Mouse (Mus musculus) heart, embryonic 11.5 days (tissue): ENCODE data around the gene Gm28171. TPM values are rescaled to one million over a fixed set of nuclear protein-coding genes. Genes with fewer than 3 reads are reported as not detected.
"Not testable (repeated sequence)": the region's sequence is repeated elsewhere in the genome, so short reads cannot be mapped to it uniquely, and the experiment has no call there.

ENCODE experiments used
- ATAC-seq: fragments of 200-750 bp; cut with Nextera tagmentation; replicated peaks from 2 replicates; pipeline ENCODE4 v1.8.0; 2017; ENCODE audit warnings: moderate library complexity; ENCODE audit not compliant: insufficient number of reproducible peaks, low FRiP score, low TSS enrichment
- H3K27ac ChIP-seq: fragments of 300-500 bp; sonication (generic); 2 replicates; pipeline ENCODE4 v1.5.1; 2014; ENCODE audit warnings: mild to moderate bottlenecking, low read depth, low read length
- H3K27me3 ChIP-seq: fragments of 300-500 bp; sonication (generic); 2 replicates; pipeline ENCODE4 v1.6.1; 2014; ENCODE audit warnings: mild to moderate bottlenecking, low read length, mixed read lengths; ENCODE audit not compliant: control insufficient read depth, insufficient read depth
- H3K36me3 ChIP-seq: fragments of 300-500 bp; sonication (generic); 2 replicates; pipeline ENCODE4 v1.6.1; 2014; ENCODE audit warnings: mild to moderate bottlenecking, low read length, moderate library complexity, mixed read lengths; ENCODE audit not compliant: control insufficient read depth, insufficient read depth
- H3K4me1 ChIP-seq: fragments of 300-500 bp; sonication (generic); 2 replicates; pipeline ENCODE4 v1.6.1; 2014; ENCODE audit warnings: low read length; ENCODE audit not compliant: control insufficient read depth, insufficient read depth
- H3K4me2 ChIP-seq: fragments of 300-500 bp; sonication (generic); 2 replicates; pipeline ENCODE4 v1.6.1; 2014; ENCODE audit warnings: mild to moderate bottlenecking, moderate library complexity
- H3K4me3 ChIP-seq: fragments of 300-500 bp; sonication (generic); 2 replicates; pipeline ENCODE4 v1.5.1; 2014; ENCODE audit warnings: low read depth, low read length
- H3K9ac ChIP-seq: fragments of 300-500 bp; sonication (generic); 2 replicates; pipeline ENCODE4 v1.6.1; 2014; ENCODE audit warnings: mild to moderate bottlenecking, low read depth, low read length, moderate library complexity
- H3K9me3 ChIP-seq: fragments of 300-500 bp; sonication (generic); replicated peaks from 2 replicates; pipeline ENCODE4 v1.6.1; 2016; ENCODE audit warnings: low read length; ENCODE audit not compliant: control insufficient read depth
- WGBS: fragments of 180-500 bp; shearing (Covaris S2); extraction: QIAGEN DNeasy Blood & Tissue Kit; methylation state at CpG from one replicate; pipeline ENCODE4 v1.1.7; 2014; ENCODE audit not compliant: insufficient replicate concordance; 5-methylcytosine and 5-hydroxymethylcytosine counted together
- polyA plus RNA-seq: library from polyadenylated mRNA; unstranded; fragments of >200 nt; fragmentation: Nextera tagmentation; extraction: Ambion mirVana; gene quantifications from 2 replicates; pipeline ENCODE4 v1.2.1, GENCODE M21; 2014

Gm28171 gene
- polyA plus RNA-seq = not detected in 2 replicates

- not testable (repeated sequence) for H3K9me3 ChIP-seq, H3K4me3 ChIP-seq, H3K27ac ChIP-seq, ATAC-seq, H3K9ac ChIP-seq, H3K4me1 ChIP-seq, H3K4me2 ChIP-seq, H3K27me3 ChIP-seq, H3K36me3 ChIP-seq
- no CpG with 5 or more reads among the region's 1 CpGs for WGBS
Measured at GRCm38 (mm10) chrY:5793095-5793494, at the start of gene Gm28171. Gm28171 (plus strand) TSS chrY:5793395.

Other genes with a start within 250 kb of the Gm28171 start
- gene Gm21854, start 136.4 kb upstream of the Gm28171 start, polyA plus RNA-seq = not detected in 2 replicates
- not detected in 2 replicates for gene Gm20914, start 67.4 kb upstream of the Gm28171 start, polyA plus RNA-seq
- gene Gm21778, start 149.1 kb downstream of the Gm28171 start, polyA plus RNA-seq = not detected in 2 replicates